Mouse (Mus musculus) liver, embryonic 11.5 days (tissue): ENCODE measurements around the gene Ostf1. TPM values are rescaled to one million over a fixed set of nuclear protein-coding genes. Genes with fewer than 3 reads are reported as not detected.

ENCODE experiments used
- ATAC-seq: fragments of 200-750 bp; cut with Nextera tagmentation; replicated peaks from 2 replicates; pipeline ENCODE4 v1.8.0; 2017; ENCODE audit warnings: moderate number of reproducible peaks, mild to moderate bottlenecking, moderate TSS enrichment, moderate library complexity; ENCODE audit not compliant: low FRiP score
- DNase-seq: peaks from one replicate; pipeline ENCODE4 v3.0.0-alpha.2; 2017; ENCODE audit warnings: low spot score
- H3K27ac ChIP-seq: fragments of 300-500 bp; sonication (generic); 2 replicates; pipeline ENCODE4 v1.5.1; 2014; ENCODE audit warnings: mild to moderate bottlenecking, low read depth, low read length, control low read depth
- H3K27me3 ChIP-seq: fragments of 300-500 bp; sonication (generic); replicated peaks from 2 replicates; pipeline ENCODE4 v1.6.1; 2014; ENCODE audit warnings: low read length, mixed read lengths; ENCODE audit not compliant: control insufficient read depth, insufficient read depth
- H3K36me3 ChIP-seq: fragments of 300-500 bp; sonication (generic); 2 replicates; pipeline ENCODE4 v1.6.1; 2014; ENCODE audit warnings: mild to moderate bottlenecking, low read length, moderate library complexity, mixed read lengths; ENCODE audit not compliant: control insufficient read depth, insufficient read depth
- H3K4me1 ChIP-seq: fragments of 300-500 bp; sonication (generic); replicated peaks from 2 replicates; pipeline ENCODE4 v1.6.1; 2014; ENCODE audit warnings: low read length, mixed read lengths; ENCODE audit not compliant: control insufficient read depth, insufficient read depth
- H3K4me2 ChIP-seq: fragments of 300-500 bp; sonication (generic); 2 replicates; pipeline ENCODE4 v1.6.1; 2014; ENCODE audit warnings: mild to moderate bottlenecking, control low read depth, moderate library complexity
- H3K4me3 ChIP-seq: fragments of 300-500 bp; sonication (generic); 2 replicates; pipeline ENCODE4 v1.5.1; 2014; ENCODE audit warnings: low read depth, low read length, control low read depth
- H3K9ac ChIP-seq: fragments of 300-500 bp; sonication (generic); 2 replicates; pipeline ENCODE4 v1.6.1; 2014; ENCODE audit warnings: low read depth, low read length, control low read depth
- H3K9me3 ChIP-seq: fragments of 300-500 bp; sonication (generic); 2 replicates; pipeline ENCODE4 v1.6.1; 2016; ENCODE audit warnings: low read length, inconsistent platforms, mixed read lengths; ENCODE audit not compliant: control insufficient read depth
- WGBS: fragments of 180-500 bp; shearing (Covaris S2); extraction: QIAGEN DNeasy Blood & Tissue Kit; methylation state at CpG from one replicate; pipeline ENCODE4 v1.1.7; 2014; 5-methylcytosine and 5-hydroxymethylcytosine counted together
- polyA plus RNA-seq: library from polyadenylated mRNA; unstranded; fragments of >200 nt; fragmentation: Nextera tagmentation; extraction: Ambion mirVana; gene quantifications from 2 replicates; pipeline ENCODE4 v1.2.1, GENCODE M21; 2014

Gene Ostf1
- polyA plus RNA-seq, 1 experiment from 2014 or later = 86.8 TPM

DNA sequence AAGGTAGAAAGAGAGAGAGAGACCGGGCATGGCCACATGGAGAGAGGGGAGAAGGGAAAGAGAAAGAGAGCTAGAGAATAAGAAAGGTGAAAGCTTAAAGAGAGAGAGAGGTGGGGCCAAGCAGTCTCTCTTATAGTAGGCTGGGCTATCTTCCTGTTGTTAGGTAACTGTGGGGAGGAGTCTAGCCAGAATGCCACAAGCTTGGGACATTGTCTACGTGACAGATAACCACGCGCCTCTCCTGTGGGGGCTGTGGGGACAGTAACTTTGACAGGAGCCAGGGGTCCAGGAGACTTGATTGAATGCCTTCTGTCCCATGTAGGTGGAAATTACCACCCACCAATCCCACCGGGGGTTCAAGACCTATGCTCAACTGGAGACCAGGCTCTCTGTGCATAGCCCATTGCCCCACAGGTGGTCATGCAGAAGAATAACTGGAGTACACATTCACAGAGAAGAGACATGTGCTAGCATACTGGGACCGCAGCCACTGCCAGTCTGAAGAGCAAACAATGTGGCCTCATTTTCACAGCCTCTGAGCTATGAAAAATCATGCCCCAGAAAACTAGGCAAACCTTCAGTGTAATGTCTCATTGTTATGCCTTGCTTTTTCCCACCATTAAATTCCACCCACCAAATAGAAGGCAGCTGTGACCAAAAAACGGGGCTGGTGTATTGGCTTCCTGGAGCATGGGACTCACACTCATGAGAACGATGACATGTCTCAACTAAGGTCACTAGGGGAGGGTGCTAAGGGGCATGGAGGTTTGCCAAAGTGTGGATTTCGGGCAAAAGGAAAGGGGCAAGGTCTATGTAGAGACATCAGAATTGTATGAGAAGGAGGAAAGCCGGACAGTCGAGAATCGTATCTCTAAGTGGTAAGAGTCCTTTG is 63.4 kb downstream of the Ostf1 start:
- 82% methylated on average over 12 of the region's 12 CpGs for WGBS
- no peak overlapping the region for H3K4me3 ChIP-seq
- no peaks in the 10 kb centered on the region for H3K27me3 ChIP-seq
- no peak overlapping the region for H3K4me2 ChIP-seq
- no peak overlapping the region for H3K27ac ChIP-seq
- no peaks in the 10 kb centered on the region for H3K9me3 ChIP-seq
- H3K36me3 ChIP-seq = no peaks in the 10 kb centered on the region
- ATAC-seq = no peak
- DNase-seq = no peak
- no peak overlapping the region for H3K9ac ChIP-seq
- H3K4me1 ChIP-seq = no peaks in the 10 kb centered on the region

DNA sequence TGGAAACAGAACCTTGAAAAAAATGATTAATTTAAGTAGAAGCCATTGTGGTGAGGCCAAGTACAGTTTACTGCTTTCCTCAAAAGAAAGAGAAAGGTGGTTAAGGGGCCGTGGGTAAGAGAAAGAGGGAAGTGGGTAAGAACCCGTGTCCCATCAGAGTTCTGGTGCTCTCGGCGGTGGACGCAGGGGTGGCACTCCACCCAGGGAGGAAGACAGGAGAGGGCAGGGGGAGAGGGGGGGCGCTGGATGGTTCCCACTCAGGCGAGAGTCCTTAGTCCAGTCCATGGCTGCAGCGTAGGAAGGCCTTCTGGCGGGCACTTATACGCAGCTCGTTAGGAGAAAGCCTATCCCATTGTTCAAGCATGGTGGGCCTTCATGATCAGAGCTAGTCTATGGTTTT is 64.1 kb downstream of the Ostf1 start:
- H3K36me3 ChIP-seq = no peaks in the 10 kb centered on the region
- DNase-seq = no peak
- no peak overlapping the region for H3K4me2 ChIP-seq
- H3K4me3 ChIP-seq = no peak overlapping the region
- no peak for ATAC-seq
- H3K9me3 ChIP-seq = no peaks in the 10 kb centered on the region
- 71% methylated on average over 11 of the region's 11 CpGs for WGBS
- no peak overlapping the region for H3K27ac ChIP-seq
- no peaks in the 10 kb centered on the region for H3K4me1 ChIP-seq
- no peak overlapping the region for H3K9ac ChIP-seq
- H3K27me3 ChIP-seq = no peaks in the 10 kb centered on the region

DNA sequence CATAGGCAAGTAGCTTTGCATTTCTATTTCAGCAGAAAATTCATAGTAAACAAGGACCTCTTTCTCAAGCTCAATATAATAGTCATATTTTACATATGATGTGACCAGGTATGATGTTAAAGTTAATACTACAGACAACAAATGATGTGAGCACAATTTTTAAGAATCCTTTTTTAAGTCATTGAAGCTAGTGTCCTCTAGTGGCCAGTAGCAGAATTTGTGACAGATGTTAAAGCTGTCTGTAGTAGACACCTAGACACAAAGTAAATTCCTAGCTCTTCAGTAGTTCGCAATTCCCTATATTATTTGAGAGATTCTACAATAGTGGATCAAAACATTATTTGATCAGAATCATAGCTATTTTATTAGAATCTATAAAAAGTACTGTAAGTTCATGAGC is 73.9 kb downstream of the Ostf1 start:
- Histone ChIP-seq H3K27me3 (no peaks in the 10 kb centered on the region), H3K9me3 (no peaks in the 10 kb centered on the region), H3K27ac (no peak overlapping the region), H3K4me2 (no peak overlapping the region), H3K9ac (no peak overlapping the region), H3K4me3 (no peak overlapping the region), H3K36me3 (no peaks in the 10 kb centered on the region), H3K4me1 (no peaks in the 10 kb centered on the region)
- no peak for DNase-seq
- ATAC-seq = no peak
- 80% methylated on average over 1 of the region's 1 CpGs for WGBS

DNA sequence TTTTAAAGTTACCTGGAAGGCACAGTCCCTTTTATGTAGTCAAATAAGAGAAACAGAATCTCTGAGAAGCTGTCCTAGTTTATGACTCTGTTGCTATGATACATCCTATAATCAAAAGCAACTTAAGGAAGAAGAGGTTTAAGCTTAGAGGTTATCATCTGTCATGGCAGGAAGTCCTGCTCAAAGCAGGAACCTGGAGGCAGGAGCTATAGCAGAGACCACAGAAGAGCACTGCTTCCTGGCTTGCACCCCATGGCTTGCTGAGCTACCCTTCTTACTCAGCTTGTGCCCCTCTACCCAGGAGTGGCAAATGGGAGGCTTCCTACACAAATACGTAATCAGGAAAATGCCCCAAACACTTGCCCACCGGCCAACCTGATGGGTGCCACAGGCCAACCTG is 76.0 kb downstream of the Ostf1 start:
- H3K27ac ChIP-seq = no peak overlapping the region

DNA sequence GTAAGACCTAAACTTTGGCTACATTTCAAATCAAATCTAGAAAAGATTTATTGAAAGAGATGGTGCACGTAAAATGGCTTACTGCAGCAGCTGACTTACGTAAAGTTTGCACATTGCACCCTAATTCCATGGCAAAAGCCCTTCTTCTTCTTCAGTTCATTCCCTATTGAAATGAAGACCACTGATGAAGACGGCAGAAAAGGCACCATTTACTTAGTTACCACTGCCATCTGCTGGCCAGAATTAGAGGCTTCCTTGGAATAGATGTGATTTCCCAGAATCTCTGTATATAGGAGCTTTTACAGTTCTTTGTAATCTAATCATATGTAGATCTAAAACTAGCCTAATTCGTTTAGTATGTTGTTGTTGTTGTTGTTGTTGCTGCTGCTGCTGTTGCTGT is 83.0 kb downstream of the Ostf1 start:
- no peak for DNase-seq
- 13% methylated on average over 4 of the region's 4 CpGs for WGBS
- H3K4me3 ChIP-seq = no peak overlapping the region

More for the DNA sequence above, 76.0 kb downstream of the Ostf1 start:
- Histone ChIP-seq H3K4me3 (no peak overlapping the region), H3K4me1 (no peaks in the 10 kb centered on the region), H3K36me3 (no peaks in the 10 kb centered on the region), H3K4me2 (no peak overlapping the region), H3K27me3 (no peaks in the 10 kb centered on the region), H3K9ac (no peak overlapping the region), H3K9me3 (no peaks in the 10 kb centered on the region)
- 68% methylated on average over 2 of the region's 2 CpGs for WGBS
- DNase-seq = no peak
- ATAC-seq = no peak

More for the DNA sequence above, 83.0 kb downstream of the Ostf1 start:
- Histone ChIP-seq H3K27me3 (no peaks in the 10 kb centered on the region), H3K4me2 (no peak overlapping the region), H3K36me3 (no peaks in the 10 kb centered on the region), H3K9me3 (no peaks in the 10 kb centered on the region), H3K27ac (no peak overlapping the region), H3K4me1 (no peaks in the 10 kb centered on the region), H3K9ac (no peak overlapping the region)
- ATAC-seq = no peak

Other genes with a start within 250 kb of the Ostf1 start
- 12.4 and 12.5 TPM in 2 replicates for gene Nmrk1, start 127 bp upstream of the Ostf1 start, polyA plus RNA-seq
- 44.7 and 45.1 TPM in 2 replicates for gene Carnmt1, start 38.9 kb upstream of the Ostf1 start, polyA plus RNA-seq
- 53.3 and 56.5 TPM in 2 replicates for gene D030056L22Rik, start 81.4 kb upstream of the Ostf1 start, polyA plus RNA-seq
- gene Trpm6, start 118.2 kb upstream of the Ostf1 start, polyA plus RNA-seq = 0.15 TPM in 1 of 2 replicates, not detected in the other